Mouse (Mus musculus) midbrain, embryonic 15.5 days (tissue): Measurements from ENCODE around the gene Pltp. TPM values are rescaled to one million over a fixed set of nuclear protein-coding genes. Genes with fewer than 3 reads are reported as not detected.
"Not testable (repeated sequence)": the region's sequence is repeated elsewhere in the genome, so short reads cannot be mapped to it uniquely, and the experiment has no call there.

Experiments
- ATAC-seq: fragments of 200-750 bp; cut with Nextera tagmentation; replicated peaks from 2 replicates; pipeline ENCODE4 v1.8.0; 2017; ENCODE audit warnings: moderate TSS enrichment
- H3K27ac ChIP-seq: fragments of 300-500 bp; sonication (generic); 2 replicates; pipeline ENCODE4 v1.5.1; 2015; ENCODE audit warnings: mild to moderate bottlenecking, inconsistent platforms
- H3K27me3 ChIP-seq: fragments of 300-500 bp; sonication (generic); replicated peaks from 2 replicates; pipeline ENCODE4 v1.6.1; 2015; ENCODE audit warnings: inconsistent platforms
- H3K36me3 ChIP-seq: fragments of 300-500 bp; sonication (generic); replicated peaks from 2 replicates; pipeline ENCODE4 v1.6.1; 2015; ENCODE audit warnings: inconsistent platforms
- H3K4me1 ChIP-seq: fragments of 300-500 bp; sonication (generic); 2 replicates; pipeline ENCODE4 v1.6.1; 2015; ENCODE audit warnings: inconsistent platforms
- H3K4me2 ChIP-seq: fragments of 300-500 bp; sonication (generic); 2 replicates; pipeline ENCODE4 v1.6.1; 2015; ENCODE audit warnings: inconsistent platforms, mild to moderate bottlenecking, moderate library complexity
- H3K4me3 ChIP-seq: fragments of 300-500 bp; sonication (generic); 2 replicates; pipeline ENCODE4 v1.5.1; 2015; ENCODE audit warnings: mild to moderate bottlenecking, inconsistent platforms
- H3K9ac ChIP-seq: fragments of 300-500 bp; sonication (generic); 2 replicates; pipeline ENCODE4 v1.6.1; 2015; ENCODE audit warnings: mild to moderate bottlenecking, inconsistent platforms
- H3K9me3 ChIP-seq: fragments of 300-500 bp; sonication (generic); 2 replicates; pipeline ENCODE4 v1.6.1; 2016; ENCODE audit warnings: inconsistent platforms
- WGBS: fragments of 180-500 bp; shearing (Covaris S2); methylation state at CpG from one replicate; pipeline ENCODE4 v1.1.7; 2015; ENCODE audit warnings: mixed read lengths; 5-methylcytosine and 5-hydroxymethylcytosine counted together
- polyA plus RNA-seq: library from polyadenylated mRNA; unstranded; fragments of >200 nt; fragmentation: Nextera tagmentation; extraction: Ambion mirVana; gene quantifications from 2 replicates; pipeline ENCODE4 v1.2.1, GENCODE M21; 2015

Pltp gene
- polyA plus RNA-seq, 1 experiment from 2014 or later: 105 TPM

DNA sequence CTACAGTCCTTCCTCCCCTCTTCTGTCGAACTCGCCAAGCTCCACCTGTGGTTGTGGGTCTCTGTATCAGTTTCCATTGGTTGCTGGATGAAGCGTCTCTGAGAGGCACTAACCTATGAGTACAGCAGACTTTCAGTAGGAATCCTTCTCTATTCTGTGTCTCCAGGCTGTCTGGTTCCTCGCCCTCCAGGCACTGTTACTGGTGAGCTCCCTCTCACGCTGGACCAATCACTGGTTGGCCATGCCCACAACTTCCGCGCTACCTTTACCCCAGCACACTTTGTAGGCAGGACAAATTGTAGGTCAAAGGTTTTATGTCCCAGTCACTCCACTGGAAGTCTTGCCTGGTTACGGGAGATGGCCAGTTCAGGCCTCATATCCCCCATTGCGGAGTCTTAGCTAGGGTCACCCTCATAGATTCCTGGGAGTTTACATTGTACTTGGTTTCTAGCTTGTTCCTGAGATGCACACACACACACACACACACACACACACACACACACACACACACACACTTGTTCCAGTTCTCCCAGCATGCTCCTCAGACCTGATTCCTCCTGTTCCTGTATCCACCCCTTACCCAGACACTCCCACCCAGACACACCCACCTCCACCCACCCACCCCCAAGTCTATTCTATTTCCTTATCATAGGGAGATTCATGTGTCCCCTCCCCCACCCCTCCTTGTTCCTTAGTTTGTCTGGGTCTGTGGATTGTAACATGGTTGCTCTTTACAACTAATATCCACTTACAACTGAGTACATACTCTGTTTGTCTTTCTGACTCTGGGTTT lies 2.3 kb upstream of the Pltp start:
- peaks cover 42% of the 10 kb centered on the region for H3K27me3 ChIP-seq
- H3K9me3 ChIP-seq: no peaks in the 10 kb centered on the region
- ATAC-seq: no peak
- H3K4me1 ChIP-seq: peaks cover 22% of the 10 kb centered on the region
- no peaks in the 10 kb centered on the region for H3K36me3 ChIP-seq
- no peak overlapping the region for H3K4me3 ChIP-seq
- H3K9ac ChIP-seq: no peak overlapping the region
- H3K27ac ChIP-seq: no peak overlapping the region
- 65% methylated on average over 9 of the region's 9 CpGs for WGBS
- H3K4me2 ChIP-seq: no peak overlapping the region

DNA sequence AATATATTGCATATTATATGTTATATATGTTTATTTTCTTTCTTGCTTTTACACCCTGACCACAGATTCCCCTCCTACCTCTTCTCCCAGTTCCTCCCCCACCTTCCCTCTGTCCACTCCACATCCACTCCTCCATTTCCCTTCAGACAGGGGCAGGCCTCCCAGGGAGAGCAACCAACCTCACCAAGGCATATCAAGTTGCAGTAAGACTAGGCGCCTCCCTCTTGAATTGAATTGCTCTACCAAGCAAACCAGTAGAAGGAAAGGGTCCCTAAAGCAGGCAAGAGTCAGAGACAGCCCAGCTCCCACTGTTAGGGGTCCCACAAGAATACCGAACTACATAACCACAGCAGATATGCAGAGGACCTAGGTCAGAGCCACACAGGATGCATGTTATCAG lies 1.6 kb upstream of the Pltp start:
- peaks cover 22% of the 10 kb centered on the region for H3K4me1 ChIP-seq
- H3K27me3 ChIP-seq: peaks cover 42% of the 10 kb centered on the region
- no peak overlapping the region for H3K4me2 ChIP-seq
- H3K36me3 ChIP-seq: no peaks in the 10 kb centered on the region
- H3K27ac ChIP-seq: no peak overlapping the region
- no peak for ATAC-seq
- no peak overlapping the region for H3K4me3 ChIP-seq
- H3K9ac ChIP-seq: no peak overlapping the region
- H3K9me3 ChIP-seq: no peaks in the 10 kb centered on the region
- 61% methylated on average over 2 of the region's 2 CpGs for WGBS

DNA sequence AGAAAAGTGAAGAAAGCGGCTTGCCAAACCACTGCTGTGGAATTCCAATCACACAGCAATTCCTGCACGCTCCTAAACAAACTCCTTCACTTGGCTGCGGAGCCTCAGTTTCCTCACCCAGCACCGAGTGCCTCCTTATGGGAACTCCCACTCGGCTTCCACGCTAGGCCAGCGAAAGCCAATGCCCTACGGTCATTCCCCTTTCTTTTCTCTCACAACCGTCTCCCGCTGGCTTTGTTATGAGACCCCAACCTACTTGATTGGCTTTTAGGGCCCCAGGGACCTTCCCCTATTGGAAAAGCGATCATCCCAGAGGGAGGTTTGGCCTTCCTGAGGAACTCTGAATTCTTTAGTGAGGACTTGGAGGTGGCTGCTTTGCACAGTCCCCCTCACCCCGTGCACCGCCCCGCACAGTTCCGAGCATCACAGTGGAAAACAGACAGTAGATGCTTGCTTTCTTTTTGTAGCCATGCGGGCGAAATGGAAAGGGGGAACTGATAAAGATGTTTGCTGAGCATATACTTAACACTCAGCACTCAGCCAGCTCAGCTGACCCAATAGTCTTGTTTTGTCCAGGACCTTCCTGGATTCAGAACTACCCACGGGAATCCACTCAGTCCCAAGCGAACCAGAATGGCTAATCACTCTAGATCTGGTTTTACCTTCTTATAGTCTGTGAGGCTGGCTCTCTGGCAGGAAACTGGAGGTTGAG lies 487 bp upstream of the Pltp start:
- peaks cover 22% of the 10 kb centered on the region for H3K4me1 ChIP-seq
- peak overlapping the region; percentile 45 for H3K4me3 ChIP-seq
- peak overlapping the region; percentile 60 for H3K27ac ChIP-seq
- H3K36me3 ChIP-seq: no peaks in the 10 kb centered on the region
- ATAC-seq: no peak
- no peaks in the 10 kb centered on the region for H3K9me3 ChIP-seq
- H3K4me2 ChIP-seq: peak overlapping the region; percentile 95
- WGBS: 2% methylated on average over 19 of the region's 19 CpGs
- peak overlapping the region; percentile 42; the same call in 1 of the 2 replicates for H3K9ac ChIP-seq
- H3K27me3 ChIP-seq: peaks cover 42% of the 10 kb centered on the region

DNA sequence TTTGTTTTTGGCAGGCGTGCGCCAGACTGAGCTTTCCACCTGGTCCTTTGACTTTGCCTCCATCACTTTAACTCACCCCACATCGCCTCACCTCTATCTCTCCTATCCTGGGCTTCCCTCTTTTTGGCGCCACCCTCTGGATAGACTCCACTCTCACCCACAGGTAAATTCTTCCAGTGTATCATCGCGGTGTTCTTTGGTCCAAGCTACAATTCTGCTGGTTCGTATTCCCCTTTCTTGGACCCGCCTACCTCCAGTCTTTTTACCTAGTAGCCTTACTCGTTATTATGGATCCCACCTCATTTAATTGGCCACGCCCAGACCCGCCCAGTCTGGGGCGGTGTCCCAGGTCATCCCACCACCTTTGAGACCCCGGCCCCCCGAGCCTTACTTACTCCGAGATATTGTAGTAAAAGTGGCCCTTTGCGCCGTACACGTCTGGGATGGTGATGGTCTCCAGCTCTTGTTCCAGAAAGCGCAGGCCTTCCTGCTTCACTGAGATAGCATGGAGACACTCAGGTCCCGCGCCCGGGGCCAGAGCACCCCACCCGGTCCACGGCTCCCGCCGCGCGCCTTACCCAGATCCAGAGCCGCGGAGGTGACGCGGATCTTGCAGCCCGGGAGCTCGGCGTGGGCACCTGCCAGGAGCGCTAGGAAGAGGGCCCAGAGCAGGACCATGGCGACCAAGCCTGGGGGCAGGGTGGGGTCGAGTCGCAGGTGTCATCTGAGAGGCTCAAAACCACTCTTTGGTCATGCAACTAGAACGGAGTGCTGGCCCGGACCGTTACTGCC lies 1.0 kb downstream of the Pltp start:
- ATAC-seq: peak; percentile 57; the same call in 1 of the 2 replicates
- Histone ChIP-seq H3K9me3 (no peaks in the 10 kb centered on the region), H3K27me3 (peaks cover 42% of the 10 kb centered on the region)

DNA sequence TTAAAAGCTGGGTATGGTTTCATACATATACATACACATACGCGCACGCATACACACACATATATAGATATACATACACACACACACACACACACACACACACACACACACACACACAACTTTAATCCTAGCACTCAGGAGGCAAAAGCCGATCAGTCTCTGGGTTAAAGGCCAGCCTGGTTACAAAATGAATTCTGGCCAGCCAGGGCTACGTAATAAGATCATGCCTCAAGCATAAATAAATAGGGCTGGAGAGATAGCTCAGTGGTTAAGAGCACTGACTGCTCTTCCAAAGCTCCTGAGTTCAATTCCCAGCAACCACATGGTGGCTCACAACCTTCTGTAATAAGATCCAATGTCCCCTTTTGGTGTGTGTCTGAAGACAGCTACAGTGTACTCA lies 1.9 kb downstream of the Pltp start:
- not testable (repeated sequence) for H3K36me3 ChIP-seq, H3K27ac ChIP-seq, H3K9me3 ChIP-seq, ATAC-seq, H3K9ac ChIP-seq, H3K4me2 ChIP-seq
- Histone ChIP-seq H3K4me3 (peak overlapping the region; percentile 45; the same call in 1 of the 2 replicates), H3K4me1 (peaks cover 22% of the 10 kb centered on the region), H3K27me3 (peaks cover 38% of the 10 kb centered on the region)
- 74% methylated on average over 5 of the region's 5 CpGs for WGBS

More for the DNA sequence above, 1.0 kb downstream of the Pltp start:
- Histone ChIP-seq H3K27ac (no peak overlapping the region), H3K4me3 (peak overlapping the region; percentile 45), H3K4me1 (peaks cover 22% of the 10 kb centered on the region), H3K9ac (peak overlapping the region; percentile 42), H3K4me2 (peak overlapping the region; percentile 95), H3K36me3 (no peaks in the 10 kb centered on the region)
- WGBS: under 1% methylated on average over 42 of the region's 42 CpGs

DNA sequence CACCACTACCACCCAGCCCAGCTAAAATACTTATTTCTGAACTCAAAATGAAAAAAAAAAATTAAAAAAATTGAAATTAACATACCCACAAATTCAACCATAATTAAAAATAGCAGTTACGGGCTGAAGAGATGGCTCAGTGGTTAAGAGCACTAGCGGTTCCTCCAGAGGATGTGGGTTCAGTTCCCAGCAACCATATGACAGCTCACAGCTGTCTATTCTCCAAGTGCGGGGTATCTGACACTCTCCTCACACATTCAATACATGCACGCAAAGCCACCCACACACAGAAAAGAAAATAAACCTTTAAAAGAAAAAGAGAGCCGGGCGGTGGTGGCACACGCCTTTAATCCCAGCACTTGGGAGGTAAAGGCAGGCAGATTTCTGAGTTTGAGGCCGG lies 7.5 kb downstream of the Pltp start:
- no peaks in the 10 kb centered on the region for H3K4me1 ChIP-seq
- H3K9ac ChIP-seq: no peak overlapping the region
- WGBS: 87% methylated on average over 8 of the region's 8 CpGs
- H3K9me3 ChIP-seq: no peaks in the 10 kb centered on the region
- no peaks in the 10 kb centered on the region for H3K36me3 ChIP-seq
- H3K4me2 ChIP-seq: no peak overlapping the region
- no peak overlapping the region for H3K4me3 ChIP-seq
- no peaks in the 10 kb centered on the region for H3K27me3 ChIP-seq
- H3K27ac ChIP-seq: no peak overlapping the region
- no peak for ATAC-seq

DNA sequence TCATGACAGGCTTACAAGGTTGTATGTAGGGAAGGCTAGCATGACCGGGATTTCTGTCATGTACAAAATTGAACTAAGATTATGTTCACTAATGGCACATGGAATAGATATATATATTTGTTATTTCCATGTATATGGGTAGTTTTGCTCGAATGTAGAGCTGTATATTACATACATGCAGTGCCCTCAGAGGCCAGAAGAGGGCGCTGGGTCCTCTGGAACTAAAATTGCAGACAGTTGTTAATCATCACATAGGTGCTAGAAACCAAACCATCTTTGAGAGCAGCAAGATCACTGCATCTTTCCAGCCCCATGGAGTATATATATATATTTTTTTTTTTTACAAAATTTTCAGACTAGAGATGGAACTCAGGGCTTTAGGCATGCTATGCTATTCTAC lies 11.7 kb downstream of the Pltp start:
- Histone ChIP-seq H3K4me1 (no peaks in the 10 kb centered on the region), H3K4me2 (no peak overlapping the region), H3K36me3 (no peaks in the 10 kb centered on the region), H3K9me3 (no peaks in the 10 kb centered on the region), H3K4me3 (no peak overlapping the region), H3K9ac (no peak overlapping the region), H3K27ac (no peak overlapping the region), H3K27me3 (no peaks in the 10 kb centered on the region)
- WGBS: 57% methylated on average over 3 of the region's 3 CpGs
- no peak for ATAC-seq

DNA sequence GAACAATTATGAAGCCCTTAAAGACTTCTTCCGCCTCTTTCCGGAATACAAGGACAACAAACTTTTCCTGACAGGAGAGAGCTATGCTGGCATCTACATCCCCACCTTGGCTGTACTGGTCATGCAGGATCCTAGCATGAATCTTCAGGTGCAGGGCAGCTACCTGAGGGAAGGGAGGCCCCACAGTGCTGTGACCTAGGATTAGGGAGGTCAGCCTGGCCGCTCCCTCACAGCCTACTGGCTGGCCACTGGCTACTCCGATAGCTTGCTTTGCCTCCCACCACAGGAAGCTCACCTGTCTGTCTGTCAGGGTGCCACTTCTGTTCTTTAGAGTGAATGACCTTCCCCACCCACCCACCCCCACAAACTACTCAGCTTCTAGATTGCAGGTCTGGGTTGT lies 22.3 kb downstream of the Pltp start:
- Histone ChIP-seq H3K4me2 (peak overlapping the region; percentile 100), H3K9me3 (no peaks in the 10 kb centered on the region), H3K27me3 (no peaks in the 10 kb centered on the region), H3K36me3 (0 out of 2 replicates have a peak, but pooled peaks cover 10% of the 10 kb centered on the region), H3K27ac (no peak overlapping the region), H3K4me1 (peaks cover 26% of the 10 kb centered on the region), H3K4me3 (peak overlapping the region; percentile 64; the same call in 1 of the 2 replicates), H3K9ac (no peak overlapping the region)
- ATAC-seq: no peak
- 90% methylated on average over 4 of the region's 4 CpGs for WGBS

DNA sequence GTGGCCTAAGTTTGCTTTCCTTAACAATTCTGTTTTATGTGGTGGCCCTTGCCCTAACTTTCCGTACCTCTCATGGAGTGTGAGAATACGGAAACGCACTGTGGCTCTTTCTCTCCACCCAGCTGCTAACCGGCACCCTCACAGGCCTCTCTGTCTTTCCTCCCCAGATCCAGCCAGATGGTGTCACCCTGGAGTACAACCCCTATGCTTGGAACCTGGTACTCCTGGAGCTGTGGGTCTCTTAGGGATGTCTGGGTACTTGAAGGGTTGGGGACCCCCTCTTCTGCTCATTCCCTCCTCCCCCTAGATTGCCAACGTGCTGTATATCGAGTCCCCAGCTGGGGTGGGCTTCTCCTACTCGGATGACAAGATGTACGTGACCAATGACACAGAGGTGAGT lies 23.0 kb downstream of the Pltp start:
- ATAC-seq: no peak
- no peaks in the 10 kb centered on the region for H3K9me3 ChIP-seq
- no peaks in the 10 kb centered on the region for H3K27me3 ChIP-seq
- H3K27ac ChIP-seq: no peak overlapping the region
- peak overlapping the region; percentile 100 for H3K4me2 ChIP-seq
- H3K4me3 ChIP-seq: peak overlapping the region; percentile 64
- WGBS: 42% methylated on average over 8 of the region's 8 CpGs
- H3K36me3 ChIP-seq: 0 out of 2 replicates have a peak, but pooled peaks cover 10% of the 10 kb centered on the region
- peaks cover 26% of the 10 kb centered on the region for H3K4me1 ChIP-seq
- peak overlapping the region; percentile 75 for H3K9ac ChIP-seq

DNA sequence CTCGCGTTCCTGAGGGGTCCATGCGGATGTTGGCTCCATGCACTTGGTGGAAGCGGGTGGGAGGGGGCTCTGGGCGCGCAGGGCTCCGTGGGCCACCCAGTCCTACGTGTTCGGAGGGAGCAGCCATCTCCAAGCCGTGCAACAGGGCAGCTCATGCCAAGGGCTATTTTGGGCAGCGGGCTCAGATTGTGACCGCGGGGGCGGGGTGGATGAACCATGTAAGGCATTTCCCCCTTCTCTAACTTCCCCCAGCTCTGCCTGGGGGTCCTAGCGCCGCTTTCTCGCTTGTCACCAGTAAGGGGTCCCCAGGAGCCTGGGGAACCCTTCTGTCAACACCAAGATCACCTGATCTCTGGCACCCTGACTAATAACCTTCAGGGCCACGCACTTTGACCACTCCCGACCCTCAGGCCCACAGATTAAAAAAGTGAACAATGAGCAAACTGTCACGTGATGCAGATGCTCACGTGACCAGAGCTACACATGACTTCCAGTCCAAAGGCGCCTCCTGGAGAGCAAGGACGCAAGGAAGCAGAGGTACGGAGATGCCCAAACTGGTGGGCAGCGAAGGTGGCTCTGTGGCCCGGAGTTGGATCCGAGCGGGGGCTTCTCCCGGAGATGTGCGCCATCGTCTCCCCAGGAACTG lies 24.1 kb downstream of the Pltp start, which contains the start of gene Neurl2:
Gene Neurl2 (minus strand): TSS at position 143 of the 646 bp plus-strand sequence.
- peak; percentile 87 for ATAC-seq

DNA sequence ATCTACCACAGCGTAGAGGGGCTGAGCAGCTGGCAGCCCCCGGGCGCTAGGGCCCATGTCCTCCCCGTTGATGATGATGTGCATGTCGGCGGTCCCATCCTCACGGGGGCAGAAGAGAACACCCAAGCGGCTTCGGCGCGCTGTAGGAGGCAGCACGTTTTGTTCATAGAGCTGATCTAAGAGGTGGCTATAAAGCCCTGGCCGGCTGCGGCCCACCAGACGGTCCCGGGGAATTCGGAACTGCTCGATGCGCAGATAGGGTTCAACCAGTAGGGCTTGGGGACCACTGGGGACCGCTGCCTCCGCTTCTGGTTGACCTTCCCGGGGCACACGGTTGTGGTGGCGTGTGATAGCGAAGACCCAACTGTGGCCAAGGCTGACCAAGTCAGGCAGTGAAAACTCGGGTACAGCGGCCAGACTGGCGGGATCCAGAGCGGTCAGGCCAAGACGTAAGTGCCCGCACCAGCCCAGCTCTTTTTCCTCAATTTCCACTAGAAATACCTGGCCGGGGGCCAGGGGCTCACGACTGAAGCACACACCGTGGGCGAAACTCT lies 24.7 kb downstream of the Pltp start, which contains the start of gene Ctsa:
Gene Ctsa (plus strand): TSS at position 126 of the 554 bp plus-strand sequence.
- Histone ChIP-seq H3K4me1 (peaks cover 26% of the 10 kb centered on the region), H3K4me3 (peak within 1 kb of the TSS; percentile 64), H3K4me2 (peak within 1 kb of the TSS; percentile 100), H3K27ac (peak within 1 kb of the TSS; percentile 82), H3K9me3 (no peaks in the 10 kb centered on the region), H3K9ac (peak within 1 kb of the TSS; percentile 75), H3K36me3 (no peaks in the 10 kb centered on the region), H3K27me3 (no peaks in the 10 kb centered on the region)
- 1% methylated on average over 35 of the region's 35 CpGs for WGBS
- peak; percentile 76 for ATAC-seq

More for the DNA sequence above, 24.1 kb downstream of the Pltp start, which contains the start of gene Neurl2:
- Histone ChIP-seq H3K9me3 (no peaks in the 10 kb centered on the region), H3K36me3 (0 out of 2 replicates have a peak, but pooled peaks cover 4% of the 10 kb centered on the region), H3K9ac (peak within 1 kb of the TSS; percentile 75), H3K27me3 (no peaks in the 10 kb centered on the region), H3K27ac (peak within 1 kb of the TSS; percentile 82), H3K4me1 (peaks cover 26% of the 10 kb centered on the region), H3K4me3 (peak within 1 kb of the TSS; percentile 64), H3K4me2 (peak within 1 kb of the TSS; percentile 100)
- WGBS: under 1% methylated on average over 31 of the region's 31 CpGs
